Mouse (Mus musculus): ENCODE data around the gene Auts2. TPM values are rescaled to one million over a fixed set of nuclear protein-coding genes. Genes with fewer than 3 reads are reported as not detected.

Gene Auts2
- polyA plus RNA-seq, 1 experiment from 2014 or later = 24.7 TPM

DNA sequence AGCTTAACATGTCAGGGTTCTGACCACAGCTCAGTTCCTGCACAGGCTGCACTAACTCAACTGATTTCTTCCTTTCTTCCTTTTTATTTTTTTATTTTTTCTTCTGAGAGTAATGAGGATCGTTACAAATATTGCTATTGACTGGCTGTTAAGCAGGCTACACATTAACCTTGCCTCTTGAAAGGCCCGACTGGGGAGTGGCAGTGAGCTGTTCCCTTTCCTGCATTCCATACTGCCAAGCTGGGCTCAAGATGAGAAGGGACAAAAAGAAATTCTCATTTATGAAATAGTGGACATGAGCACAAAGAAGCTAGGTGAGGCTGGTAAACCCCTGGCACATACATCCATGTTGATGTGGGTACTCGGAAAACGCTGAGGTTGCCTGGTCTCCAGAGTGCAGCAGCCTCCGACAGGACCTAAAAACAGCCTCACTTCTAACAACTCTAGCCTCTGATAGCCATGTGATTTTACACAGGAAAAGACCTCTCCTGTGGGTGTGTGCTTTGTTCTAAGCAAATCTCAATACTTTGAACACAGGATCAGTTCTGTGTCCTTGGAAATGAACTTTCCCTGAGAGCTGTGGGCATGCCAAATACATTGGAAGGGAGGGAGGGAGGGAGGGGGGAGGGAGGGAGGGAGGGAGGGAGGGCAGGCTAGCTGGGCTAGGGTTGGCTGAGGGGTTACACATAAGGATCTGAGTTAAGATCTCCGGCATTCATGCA, 707.0 kb downstream of the Auts2 start:
- Histone ChIP-seq H3K4me1 (0 out of 2 replicates have a peak, but pooled peaks cover 4% of the 10 kb centered on the region), H3K36me3 (no peaks in the 10 kb centered on the region), H3K27ac (no peak overlapping the region), H3K4me3 (no peak overlapping the region), H3K27me3 (ENCODE audit: insufficient read depth, poor library complexity, severe bottlenecking) (no peaks in the 10 kb centered on the region), H3K9me3 (no peaks in the 10 kb centered on the region)
- DNase-seq (ENCODE audit: low spot score) = no peak
- 73% methylated on average over 6 of the region's 6 CpGs for WGBS

GRCm38 (mm10) chr5:131832891-131833876, 710.0 kb downstream of the Auts2 start:
- Histone ChIP-seq H3K27me3 (ENCODE audit: insufficient read depth, poor library complexity, severe bottlenecking) (no peaks in the 10 kb centered on the region), H3K36me3 (no peaks in the 10 kb centered on the region), H3K4me1 (peaks cover 18% of the 10 kb centered on the region), H3K27ac (no peak overlapping the region), H3K4me3 (no peak overlapping the region), H3K9me3 (no peaks in the 10 kb centered on the region)
- no peak for DNase-seq (ENCODE audit: low spot score)
- 50% methylated on average over 19 of the region's 19 CpGs for WGBS

- Histone ChIP-seq H3K36me3 (no peaks in the 10 kb centered on the region), H3K9me3 (no peaks in the 10 kb centered on the region), H3K4me3 (no peak overlapping the region), H3K27me3 (ENCODE audit: insufficient read depth, poor library complexity, severe bottlenecking) (no peaks in the 10 kb centered on the region), H3K4me1 (peaks cover 18% of the 10 kb centered on the region), H3K27ac (no peak overlapping the region)
- no peak for DNase-seq (ENCODE audit: low spot score)
- WGBS = 81% methylated on average over 6 of the region's 6 CpGs
Measured at GRCm38 (mm10) chr5:131830111-131830510, 713.0 kb downstream of the Auts2 start.

GRCm38 (mm10) chr5:131829248-131829647, 713.9 kb downstream of the Auts2 start:
- Histone ChIP-seq H3K9me3 (no peaks in the 10 kb centered on the region), H3K36me3 (no peaks in the 10 kb centered on the region), H3K27me3 (ENCODE audit: insufficient read depth, poor library complexity, severe bottlenecking) (no peaks in the 10 kb centered on the region), H3K4me3 (no peak overlapping the region), H3K27ac (peak overlapping the region; percentile 67), H3K4me1 (peaks cover 24% of the 10 kb centered on the region)
- WGBS = 12% methylated on average over 3 of the region's 3 CpGs
- DNase-seq (ENCODE audit: low spot score) = no peak

- H3K4me1 ChIP-seq = peaks cover 27% of the 10 kb centered on the region
- no peaks in the 10 kb centered on the region for H3K27me3 ChIP-seq (ENCODE audit: insufficient read depth, poor library complexity, severe bottlenecking)
- H3K27ac ChIP-seq = no peak overlapping the region
- 58% methylated on average over 2 of the region's 2 CpGs for WGBS
- no peaks in the 10 kb centered on the region for H3K36me3 ChIP-seq
- no peak for DNase-seq (ENCODE audit: low spot score)
- H3K4me3 ChIP-seq = no peak overlapping the region
- no peaks in the 10 kb centered on the region for H3K9me3 ChIP-seq
Measured at GRCm38 (mm10) chr5:131828607-131829006, 714.5 kb downstream of the Auts2 start.

DNA sequence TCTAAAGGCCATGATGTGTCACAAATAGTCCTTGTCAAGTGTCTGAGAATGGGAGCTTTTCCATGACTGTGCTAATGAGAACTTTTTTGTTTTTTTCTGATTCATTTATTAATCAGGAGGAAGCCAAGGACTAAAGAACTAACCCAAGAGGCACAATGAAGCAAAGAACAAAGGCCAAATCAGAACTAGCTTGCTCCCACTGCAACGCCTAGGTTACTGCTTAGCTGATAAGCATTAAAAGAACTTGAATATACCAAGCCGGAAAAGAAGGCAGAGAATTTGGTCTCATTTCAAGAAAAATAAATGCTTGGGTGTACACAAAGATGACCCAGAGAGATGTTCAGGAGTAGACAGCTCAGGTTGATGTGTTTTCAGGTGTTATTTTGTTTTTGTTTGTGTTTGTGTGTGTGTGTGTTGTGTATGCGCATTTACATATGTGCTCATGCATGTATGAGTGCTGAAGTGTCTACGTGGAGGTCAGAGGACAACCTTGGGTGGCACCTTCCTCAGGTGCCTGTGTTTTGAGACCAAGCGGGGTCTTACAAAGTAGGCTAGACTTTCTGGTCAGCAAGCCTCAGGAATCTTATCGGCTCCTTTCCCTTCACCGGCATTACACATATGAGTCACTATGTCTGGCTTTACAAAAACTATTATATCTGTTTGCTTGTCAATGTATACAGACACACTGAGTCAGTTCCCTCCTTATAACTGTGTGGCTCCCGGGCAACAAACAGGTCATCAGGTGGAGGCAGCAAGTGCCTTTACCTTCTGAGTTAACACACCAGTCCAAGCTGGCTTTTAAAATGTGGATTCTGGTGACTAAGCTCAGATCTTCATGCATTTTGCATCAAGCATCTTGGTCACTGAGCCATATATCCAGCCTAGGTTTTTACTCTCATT, 716.5 kb downstream of the Auts2 start:
- no peaks in the 10 kb centered on the region for H3K9me3 ChIP-seq
- no peaks in the 10 kb centered on the region for H3K27me3 ChIP-seq (ENCODE audit: insufficient read depth, poor library complexity, severe bottlenecking)
- peaks cover 23% of the 10 kb centered on the region for H3K4me1 ChIP-seq
- no peak overlapping the region for H3K27ac ChIP-seq
- 76% methylated on average over 8 of the region's 8 CpGs for WGBS
- no peak overlapping the region for H3K4me3 ChIP-seq
- H3K36me3 ChIP-seq = no peaks in the 10 kb centered on the region
- no peak for DNase-seq (ENCODE audit: low spot score)

DNA sequence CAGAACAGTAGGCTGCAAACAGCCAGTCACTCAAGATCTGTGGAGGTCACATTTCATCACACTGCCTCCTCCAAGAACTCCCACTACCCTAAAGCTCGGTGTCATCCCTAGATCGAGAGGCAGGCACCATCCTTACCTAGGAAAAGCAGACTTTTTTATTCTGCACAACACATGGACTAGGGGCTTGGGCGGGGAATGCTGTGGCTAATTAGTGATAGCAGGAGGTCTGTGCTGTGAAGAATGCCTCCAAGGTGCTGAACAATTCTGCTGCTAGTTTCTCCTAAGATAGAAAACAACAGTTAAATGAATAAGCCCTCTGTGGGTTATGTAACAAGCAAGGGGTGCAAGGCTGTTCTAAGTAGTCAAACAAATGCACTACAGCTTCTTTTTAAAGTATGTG, 717.7 kb downstream of the Auts2 start:
- Histone ChIP-seq H3K36me3 (no peaks in the 10 kb centered on the region), H3K27ac (no peak overlapping the region), H3K4me3 (no peak overlapping the region), H3K9me3 (no peaks in the 10 kb centered on the region), H3K4me1 (peaks cover 23% of the 10 kb centered on the region), H3K27me3 (ENCODE audit: insufficient read depth, poor library complexity, severe bottlenecking) (no peaks in the 10 kb centered on the region)
- 48% methylated on average over 3 of the region's 3 CpGs for WGBS
- DNase-seq (ENCODE audit: low spot score) = no peak

DNA sequence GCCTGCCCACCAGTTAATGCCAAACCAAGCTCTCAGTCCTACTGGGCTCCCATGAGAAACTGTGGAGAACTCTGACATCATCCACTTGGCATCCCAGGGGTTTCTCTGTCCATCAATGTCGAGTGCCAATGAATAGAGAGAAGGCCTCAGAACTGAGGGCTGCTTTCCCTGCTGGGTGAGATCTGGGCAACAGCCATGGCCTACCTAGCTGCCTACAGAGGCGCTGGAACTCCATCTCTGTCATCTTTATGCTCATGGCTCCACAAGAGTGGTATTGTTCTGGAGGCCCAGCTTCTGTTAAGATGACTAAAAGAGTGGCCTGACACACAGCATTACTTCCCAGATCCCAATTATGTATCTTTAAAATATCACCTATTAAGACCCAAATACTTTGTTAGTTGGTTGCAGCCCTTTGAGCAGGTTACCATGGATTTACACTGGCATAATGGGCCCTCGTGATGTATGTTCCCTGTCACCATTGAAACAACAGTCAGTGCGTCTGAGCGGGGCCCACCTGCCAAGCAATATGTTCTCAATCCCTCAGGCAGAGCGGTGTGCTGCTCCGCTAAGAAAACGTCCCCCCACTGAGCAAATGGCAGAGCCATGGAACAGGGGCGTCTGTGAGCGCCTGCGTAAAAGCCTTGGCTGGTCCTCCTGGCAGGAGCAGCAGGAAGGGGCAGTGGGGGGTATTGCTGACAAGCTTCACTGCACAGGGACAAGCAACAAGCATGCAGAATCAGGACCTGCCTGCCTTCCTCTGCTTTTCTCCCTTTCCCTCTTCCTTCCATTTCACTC, 718.8 kb downstream of the Auts2 start:
- Histone ChIP-seq H3K36me3 (no peaks in the 10 kb centered on the region), H3K27me3 (ENCODE audit: insufficient read depth, poor library complexity, severe bottlenecking) (no peaks in the 10 kb centered on the region), H3K4me3 (no peak overlapping the region), H3K9me3 (no peaks in the 10 kb centered on the region), H3K27ac (no peak overlapping the region), H3K4me1 (peaks cover 14% of the 10 kb centered on the region)
- no peak for DNase-seq (ENCODE audit: low spot score)
- 40% methylated on average over 11 of the region's 11 CpGs for WGBS

DNA sequence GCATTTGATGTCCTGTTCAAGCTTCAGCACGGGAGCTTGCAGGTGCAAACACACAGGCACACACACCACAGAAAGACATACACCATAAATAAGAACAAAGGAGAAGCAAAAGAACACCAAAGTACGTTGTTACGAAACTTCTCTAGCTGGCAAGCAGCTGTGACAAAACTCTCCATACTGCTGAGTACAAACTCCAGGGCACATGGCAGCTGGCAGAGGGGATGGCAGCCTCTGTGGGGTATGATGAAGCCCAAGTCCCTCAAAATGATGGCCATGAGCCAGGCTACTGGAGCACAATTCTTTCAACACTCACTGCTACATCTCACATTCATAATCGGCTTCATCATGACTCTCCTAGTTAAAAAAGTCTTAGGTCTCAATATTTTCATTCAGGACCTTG, 721.7 kb downstream of the Auts2 start:
- no peaks in the 10 kb centered on the region for H3K27me3 ChIP-seq (ENCODE audit: insufficient read depth, poor library complexity, severe bottlenecking)
- H3K9me3 ChIP-seq = no peaks in the 10 kb centered on the region
- no peak overlapping the region for H3K4me3 ChIP-seq
- H3K36me3 ChIP-seq = no peaks in the 10 kb centered on the region
- peaks cover 13% of the 10 kb centered on the region for H3K4me1 ChIP-seq
- 89% methylated on average over 4 of the region's 4 CpGs for WGBS
- H3K27ac ChIP-seq = no peak overlapping the region
- no peak for DNase-seq (ENCODE audit: low spot score)

DNA sequence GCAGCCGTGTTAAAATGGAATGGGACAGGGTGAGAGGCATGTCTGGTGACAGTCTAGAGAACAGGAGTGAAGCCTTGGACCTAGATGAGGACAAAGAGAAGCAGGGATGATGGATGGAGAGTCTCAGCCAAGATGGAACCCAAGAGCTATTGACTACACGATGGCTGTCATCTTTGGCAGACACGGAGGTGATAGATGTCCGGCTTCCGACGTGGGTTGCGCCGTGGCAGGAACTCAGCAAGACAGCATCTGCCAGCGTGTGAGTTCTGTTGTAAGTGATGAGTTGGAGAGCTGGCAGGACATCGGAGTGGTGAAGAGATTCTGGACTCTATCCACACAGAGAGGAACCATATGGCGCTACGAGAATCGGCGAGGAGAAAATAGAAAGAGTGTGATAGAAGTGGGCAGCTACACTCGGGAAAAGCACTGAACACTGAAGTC, 723.9 kb downstream of the Auts2 start:
- H3K4me1 ChIP-seq = peaks cover 20% of the 10 kb centered on the region
- DNase-seq (ENCODE audit: low spot score) = no peak
- 91% methylated on average over 15 of the region's 15 CpGs for WGBS
- no peak overlapping the region for H3K27ac ChIP-seq
- no peak overlapping the region for H3K4me3 ChIP-seq
- H3K36me3 ChIP-seq = no peaks in the 10 kb centered on the region
- no peaks in the 10 kb centered on the region for H3K27me3 ChIP-seq (ENCODE audit: insufficient read depth, poor library complexity, severe bottlenecking)
- H3K9me3 ChIP-seq = no peaks in the 10 kb centered on the region

GRCm38 (mm10) chr5:131815498-131815897, 727.6 kb downstream of the Auts2 start:
- H3K27me3 ChIP-seq (ENCODE audit: insufficient read depth, poor library complexity, severe bottlenecking) = no peaks in the 10 kb centered on the region
- no peak for DNase-seq (ENCODE audit: low spot score)
- no peaks in the 10 kb centered on the region for H3K36me3 ChIP-seq
- 32% methylated on average over 3 of the region's 3 CpGs for WGBS
- H3K9me3 ChIP-seq = no peaks in the 10 kb centered on the region
- peaks cover 40% of the 10 kb centered on the region for H3K4me1 ChIP-seq
- H3K27ac ChIP-seq = no peak overlapping the region
- no peak overlapping the region for H3K4me3 ChIP-seq

DNA sequence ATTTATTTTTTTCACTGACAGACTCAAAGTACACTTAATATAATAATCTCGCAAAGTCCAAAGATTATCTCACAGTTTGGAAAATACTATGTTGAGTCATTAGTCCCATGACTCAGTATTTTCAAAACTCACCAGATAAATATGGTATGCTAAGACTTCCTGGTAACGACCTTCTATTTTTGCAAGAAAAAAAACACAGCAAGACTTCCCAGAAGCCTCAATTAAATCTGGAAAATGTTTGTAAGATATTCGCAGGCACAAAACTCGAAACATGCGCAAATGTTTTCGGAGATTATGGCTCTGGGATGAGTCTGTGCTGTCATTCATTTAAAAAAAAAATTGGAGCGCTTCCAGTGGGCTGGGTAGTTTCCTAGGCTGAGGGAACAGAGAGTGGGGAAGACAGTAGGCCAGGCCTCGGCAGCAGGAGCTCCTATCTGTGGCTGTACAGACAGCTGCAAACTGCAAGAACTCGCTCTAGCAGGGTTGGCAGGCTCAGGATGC, 728.6 kb downstream of the Auts2 start:
- H3K27me3 ChIP-seq (ENCODE audit: insufficient read depth, poor library complexity, severe bottlenecking) = no peaks in the 10 kb centered on the region
- peak overlapping the region; percentile 42; the same call in 1 of the 2 replicates for H3K27ac ChIP-seq
- peaks cover 42% of the 10 kb centered on the region for H3K4me1 ChIP-seq
- no peaks in the 10 kb centered on the region for H3K36me3 ChIP-seq
- WGBS = 46% methylated on average over 9 of the region's 9 CpGs
- H3K9me3 ChIP-seq = no peaks in the 10 kb centered on the region
- no peak for DNase-seq (ENCODE audit: low spot score)
- no peak overlapping the region for H3K4me3 ChIP-seq
